Mouse (Mus musculus): ENCODE results near the gene Ttl. TPM values are rescaled to one million over a fixed set of nuclear protein-coding genes. Genes with fewer than 3 reads are reported as not detected.
A peak's percentile ranks its signal among the peaks of the same experiment; 100 is the strongest.

Ttl gene
- total RNA-seq, 2 experiments from 2014 or later: 20.0 to 22.7 TPM

GRCm38 (mm10) chr2:129083514-129083913 is 17.8 kb downstream of the Ttl start:
- DNase-seq: no peak

DNA sequence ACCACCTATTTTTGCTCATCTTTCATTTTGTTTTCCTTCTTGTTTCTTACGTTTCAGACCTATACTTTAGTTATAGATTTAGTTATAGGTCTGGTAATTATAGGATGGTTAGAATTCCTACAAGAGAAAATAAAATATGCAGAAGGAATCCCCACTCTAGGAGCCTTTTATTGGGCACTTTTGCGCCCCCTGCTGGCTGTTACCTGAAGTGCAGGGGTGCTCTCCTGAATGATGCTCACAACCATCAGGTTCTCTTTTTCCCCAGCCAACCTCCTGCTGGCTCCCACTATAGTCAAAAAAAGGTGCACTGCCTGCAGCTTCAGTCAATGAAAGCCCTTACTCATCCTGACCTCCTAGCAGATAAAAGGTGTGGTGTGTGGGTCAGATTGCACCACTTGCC is 19.2 kb downstream of the Ttl start:
- DNase-seq: peak in 1 of 2 experiments; percentile 47

DNA sequence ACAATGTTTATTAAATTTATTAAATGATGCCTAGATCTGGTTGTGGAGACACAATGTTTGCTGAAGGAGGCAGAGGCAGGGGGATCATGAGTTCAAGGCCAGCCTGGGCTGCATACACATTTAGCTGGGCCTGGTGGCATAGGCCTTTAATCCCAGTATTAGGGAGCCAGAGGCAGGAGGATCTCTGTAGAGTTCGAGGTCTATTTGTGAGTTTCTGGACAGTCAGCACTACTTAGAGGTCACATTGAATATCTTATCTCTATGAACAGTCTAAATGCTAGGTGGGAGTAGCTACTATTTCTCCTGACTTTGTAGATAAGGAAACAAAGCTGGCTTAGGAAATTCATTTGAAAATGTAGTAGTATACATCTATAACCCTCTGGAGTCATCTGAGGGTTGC is 21.8 kb downstream of the Ttl start:
- no peak for DNase-seq

GRCm38 (mm10) chr2:129090370-129090769 is 24.6 kb downstream of the Ttl start:
- DNase-seq: no peak

DNA sequence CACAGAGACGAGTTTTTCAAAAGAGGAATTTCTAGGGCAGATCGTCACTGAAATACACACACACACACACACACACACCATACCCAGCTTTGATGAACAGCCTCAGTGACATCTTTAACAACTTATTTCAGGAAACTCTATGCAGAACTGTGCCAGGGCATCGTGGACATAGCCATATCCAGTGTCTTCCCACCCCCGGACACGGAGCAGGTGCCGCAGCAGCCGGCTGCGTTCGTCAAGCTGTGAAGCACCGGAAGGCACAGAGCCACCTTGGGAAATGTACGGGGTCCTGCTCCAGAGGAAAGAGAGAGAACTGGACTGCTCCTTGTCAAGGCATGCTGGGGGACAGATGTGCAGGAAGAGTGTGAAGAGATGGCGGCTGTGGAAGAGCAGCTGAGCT is 27.1 kb downstream of the Ttl start:
- DNase-seq: no peak

- no peak for DNase-seq
These were observed 28.4 kb downstream of the Ttl start for GRCm38 (mm10) chr2:129093926-129094724.

DNA sequence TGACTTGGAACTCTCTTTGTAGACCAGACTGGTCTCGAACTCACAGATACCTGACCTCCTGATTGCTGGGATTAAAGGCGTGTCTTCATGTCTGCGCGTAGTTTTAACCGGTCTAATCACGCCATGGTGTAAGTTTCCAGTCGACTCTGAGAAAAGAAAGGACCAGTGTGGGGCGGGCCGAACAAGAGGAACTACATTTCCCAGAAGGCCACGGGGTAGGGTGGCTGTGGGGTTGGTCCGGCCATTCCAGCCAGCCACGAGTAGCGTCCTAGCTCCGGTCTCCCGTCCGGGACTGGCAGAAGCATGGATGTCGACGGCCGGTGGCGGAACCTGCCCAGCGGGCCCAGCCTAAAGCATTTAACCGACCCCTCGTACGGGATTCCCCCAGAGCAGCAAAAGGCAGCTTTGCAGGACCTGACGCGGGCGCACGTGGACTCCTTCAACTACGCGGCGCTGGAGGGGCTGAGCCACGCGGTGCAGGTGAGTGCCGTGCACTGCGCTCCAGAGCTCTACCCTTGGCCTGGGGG is 35.1 kb downstream of the Ttl start, which contains the start of gene Polr1b:
Gene Polr1b, plus strand, starts transcription at position 212 of the 527 bp plus-strand sequence.
- peak; percentile 95 to 97 for DNase-seq

DNA sequence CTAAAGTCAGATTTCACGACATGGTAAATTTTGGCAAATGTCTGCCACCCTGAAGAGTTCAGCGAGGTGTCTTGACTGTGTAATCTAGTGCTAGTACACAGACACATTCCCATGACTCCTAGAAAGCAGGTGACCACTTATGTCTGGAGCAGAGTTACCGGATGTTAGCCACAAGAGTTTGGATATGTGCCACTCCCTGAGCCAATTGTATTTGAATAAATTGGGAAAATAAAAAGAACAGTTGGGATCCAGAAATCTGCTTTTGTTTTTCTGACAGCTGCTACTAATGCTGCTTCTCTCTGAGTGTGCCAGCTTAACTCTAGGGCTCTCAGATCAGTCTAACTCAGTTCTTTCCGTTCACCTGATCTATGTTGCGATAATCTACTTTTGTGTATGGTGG is 47.2 kb downstream of the Ttl start:
- no peak for DNase-seq

- no peak for DNase-seq
These were observed 50.1 kb downstream of the Ttl start for GRCm38 (mm10) chr2:129115706-129116367.

- no peak for DNase-seq
These were observed 50.6 kb downstream of the Ttl start for GRCm38 (mm10) chr2:129116368-129116739.

DNA sequence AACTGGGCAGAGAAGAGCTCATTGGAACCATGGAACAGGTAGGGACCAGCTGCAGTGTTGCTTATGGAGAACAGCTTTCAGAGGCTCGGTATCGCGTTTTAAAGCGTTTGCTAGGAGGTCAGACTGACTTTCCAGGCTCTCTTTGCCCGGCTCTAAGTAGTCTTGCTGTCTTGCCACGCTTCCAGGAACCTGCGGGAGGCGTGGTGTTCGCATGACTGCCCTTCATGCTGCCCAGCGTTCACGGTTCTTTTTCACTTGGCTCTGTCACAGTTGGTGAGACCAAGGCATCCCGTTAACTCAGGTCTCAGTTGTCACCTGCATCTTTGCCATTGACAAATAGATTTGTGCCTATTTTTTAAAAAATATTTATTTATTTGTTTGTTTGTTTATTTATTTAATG is 52.3 kb downstream of the Ttl start:
- no peak for DNase-seq

DNA sequence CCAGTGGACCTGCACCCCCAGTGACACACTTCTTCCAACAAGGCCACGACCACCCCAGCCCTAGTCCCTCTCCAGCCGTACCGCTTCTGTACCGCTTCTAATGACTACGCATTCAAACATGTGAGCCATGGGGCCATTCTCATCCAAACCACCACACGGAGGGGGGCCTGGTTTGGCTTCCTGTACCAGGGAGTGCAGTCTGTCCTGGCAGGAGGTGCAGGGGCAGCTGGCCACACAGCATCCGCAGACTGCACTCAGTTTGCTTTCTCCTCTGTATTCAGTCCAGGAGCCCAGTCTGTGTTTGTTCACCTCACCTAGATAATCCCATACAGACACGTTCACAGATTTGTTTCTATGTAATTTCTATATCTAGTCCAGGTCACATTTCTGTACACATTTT is 56.2 kb downstream of the Ttl start:
- no peak for DNase-seq

DNA sequence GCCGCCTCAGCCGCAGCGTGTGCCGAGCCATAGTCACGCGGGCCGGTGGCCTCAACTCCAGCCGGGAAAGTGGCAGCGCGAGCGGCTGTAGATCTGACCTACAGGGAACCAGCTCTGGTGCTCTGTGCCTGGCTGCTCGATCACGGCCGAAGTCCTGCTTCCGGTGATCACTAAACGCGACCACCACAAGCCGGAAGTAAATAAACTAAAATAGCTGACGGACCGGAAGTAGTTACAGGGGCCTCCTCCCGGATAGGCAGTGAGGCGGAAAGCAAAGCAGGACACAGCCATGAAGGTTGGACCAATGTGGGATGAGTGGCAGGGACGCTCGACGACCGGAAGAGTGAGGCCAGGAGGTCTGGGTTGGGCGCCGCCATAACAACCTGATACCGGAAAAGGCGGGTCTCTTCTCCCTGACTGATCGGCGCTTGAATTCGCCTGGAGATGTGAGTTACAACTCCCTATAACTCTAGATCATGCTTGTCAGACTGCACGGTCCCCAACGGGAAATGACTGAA is 63.7 kb downstream of the Ttl start, which contains the start of gene Chchd5:
Gene Chchd5, plus strand, starts transcription at position 289 of the 518 bp plus-strand sequence.
- DNase-seq: peak; percentile 92 to 98

DNA sequence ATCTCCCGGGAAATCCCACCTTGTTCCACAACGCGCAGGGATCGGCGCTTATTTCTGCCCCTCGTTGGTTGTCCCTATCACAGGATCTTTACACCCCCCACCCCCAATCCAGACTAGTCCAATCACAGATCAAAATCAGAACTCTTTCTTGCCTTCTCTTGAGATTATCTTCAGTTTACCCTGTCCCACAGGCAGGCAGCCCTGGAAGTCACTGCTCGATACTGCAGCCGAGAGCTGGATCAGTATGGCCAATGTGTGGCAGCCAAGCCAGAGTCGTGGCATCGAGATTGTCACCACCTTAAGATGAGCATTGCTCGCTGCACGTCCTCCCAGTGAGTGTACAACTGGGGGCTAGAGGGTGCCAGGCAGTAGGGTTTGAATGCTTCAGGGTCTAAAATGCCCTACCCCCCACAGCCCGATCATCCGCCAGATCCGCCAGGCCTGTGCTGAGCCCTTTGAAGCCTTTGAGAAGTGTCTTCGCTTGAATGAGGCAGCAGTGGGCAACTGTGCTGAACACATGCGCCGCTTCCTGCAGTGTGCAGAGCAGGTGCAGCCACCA is 64.3 kb downstream of the Ttl start:
- DNase-seq: peak in 1 of 2 experiments; percentile 4

GRCm38 (mm10) chr2:129130776-129131175 is 65.0 kb downstream of the Ttl start:
- DNase-seq: no peak

GRCm38 (mm10) chr2:129132231-129132630 is 66.5 kb downstream of the Ttl start:
- no peak for DNase-seq

DNA sequence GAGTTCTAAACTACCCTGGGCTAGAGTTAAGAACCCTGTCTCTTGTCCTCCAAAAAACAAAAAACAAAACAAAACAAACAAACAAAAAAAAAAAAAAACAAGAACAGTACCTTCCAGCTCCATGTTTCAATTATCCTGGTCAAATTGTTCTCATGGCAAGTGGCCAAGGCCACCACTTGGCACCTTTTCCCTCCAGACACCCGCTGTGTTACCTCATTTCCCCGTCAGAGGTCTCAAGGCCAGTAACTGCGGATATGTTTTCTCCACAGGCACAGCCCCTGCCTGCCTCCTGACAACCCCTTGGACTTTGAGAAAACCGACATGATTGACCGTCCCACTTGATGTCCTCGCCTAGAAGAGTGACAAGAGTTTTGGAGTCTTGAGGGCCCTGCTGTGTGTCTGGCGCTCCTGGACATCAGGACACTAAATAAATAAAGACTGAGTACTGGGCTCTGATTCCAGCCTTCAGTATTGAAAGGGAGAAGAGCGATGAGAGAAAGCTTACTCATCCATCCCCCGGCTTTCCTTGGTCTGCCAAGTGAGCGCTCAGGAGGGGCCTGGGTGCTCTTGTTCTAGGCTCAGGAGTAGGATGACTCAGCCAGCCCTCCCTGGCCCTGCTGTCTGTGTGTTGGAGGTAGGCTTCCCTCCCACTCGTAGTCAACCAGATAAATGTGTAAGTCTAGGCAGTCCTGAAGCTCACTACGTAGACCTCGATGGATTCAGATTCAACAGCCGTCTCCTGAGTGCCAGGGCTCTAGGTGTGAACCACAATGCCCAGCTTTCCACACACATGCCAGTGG is 67.5 kb downstream of the Ttl start:
- peak in 1 of 2 experiments; percentile 7 for DNase-seq

DNA sequence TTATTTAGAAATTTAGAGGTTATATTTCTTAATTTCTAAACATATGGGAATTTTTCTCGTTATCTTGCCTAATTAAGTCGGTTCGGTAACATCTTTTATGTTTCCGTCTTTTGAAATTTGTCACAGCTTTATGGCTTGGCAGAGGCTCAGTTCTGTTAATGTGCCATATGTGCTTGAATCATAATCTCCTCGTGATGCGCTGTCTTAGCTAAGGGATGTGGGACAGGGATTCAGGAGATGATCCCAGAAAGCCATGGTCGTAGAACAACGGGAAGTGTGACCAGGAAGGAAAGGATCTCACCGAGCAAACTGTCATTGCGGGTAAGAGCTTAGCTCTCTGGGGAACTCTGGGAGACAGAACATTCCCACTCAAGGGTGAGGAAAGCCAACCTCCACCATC is 74.2 kb downstream of the Ttl start:
- DNase-seq: no peak

All from heart, adult 18-20 months (tissue).